Mouse (Mus musculus) embryonic facial prominence, embryonic 11.5 days (tissue): ENCODE data around the gene Pus1. TPM values are rescaled to one million over a fixed set of nuclear protein-coding genes. Genes with fewer than 3 reads are reported as not detected.
A peak's percentile ranks its signal among the peaks of the same experiment; 100 is the strongest.
"Not testable (repeated sequence)": the region's sequence is repeated elsewhere in the genome, so short reads cannot be mapped to it uniquely, and the experiment has no call there.

Experiments used
- ATAC-seq: fragments of 200-750 bp; cut with Nextera tagmentation; replicated peaks from 2 replicates; pipeline ENCODE4 v1.8.0; 2017; ENCODE audit warnings: low read depth; ENCODE audit not compliant: insufficient number of reproducible peaks, low FRiP score, low TSS enrichment
- DNase-seq: peaks from one replicate; pipeline ENCODE4 v3.0.0-alpha.2; 2015; ENCODE audit warnings: low spot score
- H3K27ac ChIP-seq: fragments of 300-500 bp; sonication (generic); replicated peaks from 2 replicates; pipeline ENCODE4 v1.5.1; 2014; ENCODE audit warnings: mild to moderate bottlenecking, low read depth, low read length, control low read depth
- H3K27me3 ChIP-seq: fragments of 300-500 bp; sonication (generic); 2 replicates; pipeline ENCODE4 v1.6.1; 2014; ENCODE audit warnings: mild to moderate bottlenecking, low read length, moderate library complexity, mixed read lengths; ENCODE audit not compliant: control insufficient read depth, insufficient read depth
- H3K36me3 ChIP-seq: fragments of 300-500 bp; sonication (generic); replicated peaks from 2 replicates; pipeline ENCODE4 v1.6.1; 2014; ENCODE audit warnings: low read depth, mild to moderate bottlenecking, low read length, moderate library complexity, mixed read lengths; ENCODE audit not compliant: control insufficient read depth, insufficient read depth
- H3K4me1 ChIP-seq: fragments of 300-500 bp; sonication (generic); 2 replicates; pipeline ENCODE4 v1.6.1; 2014; ENCODE audit warnings: low read length, mixed read lengths; ENCODE audit not compliant: control insufficient read depth, insufficient read depth
- H3K4me2 ChIP-seq: fragments of 300-500 bp; sonication (generic); 2 replicates; pipeline ENCODE4 v1.6.1; 2014; ENCODE audit warnings: low read depth, mild to moderate bottlenecking, control low read depth, low read length, moderate library complexity
- H3K4me3 ChIP-seq: fragments of 300-500 bp; sonication (generic); 2 replicates; pipeline ENCODE4 v1.5.1; 2014; ENCODE audit warnings: low read depth, low read length, control low read depth
- H3K9ac ChIP-seq: fragments of 300-500 bp; sonication (generic); replicated peaks from 2 replicates; pipeline ENCODE4 v1.6.1; 2014; ENCODE audit warnings: mild to moderate bottlenecking, control low read depth, low read length
- H3K9me3 ChIP-seq: fragments of 300-500 bp; sonication (generic); replicated peaks from 2 replicates; pipeline ENCODE4 v1.6.1; 2016; ENCODE audit warnings: mild to moderate bottlenecking, low read length, inconsistent platforms, mixed read lengths; ENCODE audit not compliant: control insufficient read depth
- WGBS: fragments of 180-500 bp; shearing (Covaris S2); extraction: QIAGEN DNeasy Blood & Tissue Kit; methylation state at CpG from one replicate; pipeline ENCODE4 v1.1.7; 2014; 5-methylcytosine and 5-hydroxymethylcytosine counted together
- polyA plus RNA-seq: library from polyadenylated mRNA; unstranded; fragments of >200 nt; fragmentation: Nextera tagmentation; extraction: Ambion mirVana; gene quantifications from 2 replicates; pipeline ENCODE4 v1.2.1, GENCODE M21; 2014

The Pus1 gene
- polyA plus RNA-seq, 1 experiment from 2014 or later, result 18.0 TPM

GRCm38 (mm10) chr5:110778263-110778662, 2.2 kb downstream of the Pus1 start:
- no peaks in the 10 kb centered on the region for H3K4me1 ChIP-seq
- no peak for DNase-seq
- no peak overlapping the region for H3K27ac ChIP-seq
- H3K4me2 ChIP-seq, result no peak overlapping the region
- H3K36me3 ChIP-seq, result no peaks in the 10 kb centered on the region; the same call in 1 of the 2 replicates
- no peaks in the 10 kb centered on the region for H3K9me3 ChIP-seq
- H3K4me3 ChIP-seq, result no peak overlapping the region
- ATAC-seq, result no peak
- WGBS, result 89% methylated on average over 12 of the region's 12 CpGs
- no peak overlapping the region for H3K9ac ChIP-seq
- no peaks in the 10 kb centered on the region for H3K27me3 ChIP-seq

- Histone ChIP-seq H3K4me1 (no peaks in the 10 kb centered on the region), H3K27me3 (no peaks in the 10 kb centered on the region), H3K9me3 (no peaks in the 10 kb centered on the region), H3K27ac (no peak overlapping the region), H3K4me2 (no peak overlapping the region), H3K9ac (no peak overlapping the region), H3K36me3 (no peaks in the 10 kb centered on the region; the same call in 1 of the 2 replicates), H3K4me3 (no peak overlapping the region)
- whole genome bisulfite sequencing, result 91% methylated on average over 2 of the region's 2 CpGs
- ATAC-seq (no peak), DNase-seq (no peak)
Observed at GRCm38 (mm10) chr5:110776141-110776540, 4.3 kb downstream of the Pus1 start.

GRCm38 (mm10) chr5:110774511-110774910, 5.9 kb downstream of the Pus1 start:
- Histone ChIP-seq H3K4me3 (no peak overlapping the region), H3K4me1 (no peaks in the 10 kb centered on the region), H3K9me3 (no peaks in the 10 kb centered on the region), H3K4me2 (no peak overlapping the region), H3K9ac (no peak overlapping the region), H3K27ac (no peak overlapping the region), H3K27me3 (no peaks in the 10 kb centered on the region), H3K36me3 (no peaks in the 10 kb centered on the region; the same call in 1 of the 2 replicates)
- no peak for ATAC-seq
- DNase-seq, result no peak
- WGBS, result 93% methylated on average over 11 of the region's 11 CpGs

GRCm38 (mm10) chr5:110772945-110773344, 7.5 kb downstream of the Pus1 start:
- H3K4me2 ChIP-seq, result not testable (repeated sequence)

GRCm38 (mm10) chr5:110770448-110771158, 9.9 kb downstream of the Pus1 start, which contains the start of gene Ep400:
TSS of gene Ep400 (minus strand) at chr5:110770717.
- Histone ChIP-seq H3K4me2 (peak within 1 kb of the TSS; percentile 66), H3K27ac (peak within 1 kb of the TSS; percentile 77), H3K27me3 (no peaks in the 10 kb centered on the region), H3K9me3 (no peaks in the 10 kb centered on the region), H3K9ac (peak within 1 kb of the TSS; percentile 75), H3K36me3 (no peaks in the 10 kb centered on the region), H3K4me3 (peak within 1 kb of the TSS; percentile 92), H3K4me1 (no peaks in the 10 kb centered on the region)
- ATAC-seq (peak; percentile 97), DNase-seq (peak; percentile 99)
- under 1% methylated on average over 83 of the region's 83 CpGs for WGBS

More at GRCm38 (mm10) chr5:110772945-110773344, 7.5 kb downstream of the Pus1 start:
- ATAC-seq, H3K9me3 ChIP-seq, H3K36me3 ChIP-seq, H3K27me3 ChIP-seq, H3K4me3 ChIP-seq, DNase-seq, H3K4me1 ChIP-seq, H3K9ac ChIP-seq, H3K27ac ChIP-seq: not testable (repeated sequence)
- WGBS, result 93% methylated on average over 9 of the region's 10 CpGs

- Histone ChIP-seq H3K4me2 (peak overlapping the region; percentile 66), H3K4me1 (no peaks in the 10 kb centered on the region), H3K27me3 (no peaks in the 10 kb centered on the region), H3K4me3 (peak overlapping the region; percentile 92), H3K9ac (peak overlapping the region; percentile 75), H3K27ac (peak overlapping the region; percentile 77), H3K36me3 (no peaks in the 10 kb centered on the region), H3K9me3 (no peaks in the 10 kb centered on the region)
- ATAC-seq (peak; percentile 66; the same call in 1 of the 2 replicates), DNase-seq (peak; percentile 63)
- under 1% methylated on average over 40 of the region's 58 CpGs for WGBS
Observed at GRCm38 (mm10) chr5:110770031-110770445, 10.4 kb downstream of the Pus1 start.

GRCm38 (mm10) chr5:110769272-110769671, 11.2 kb downstream of the Pus1 start:
- H3K27ac ChIP-seq, result no peak overlapping the region
- peak overlapping the region; percentile 92 for H3K4me3 ChIP-seq
- peak overlapping the region; percentile 75 for H3K9ac ChIP-seq
- H3K36me3 ChIP-seq, result no peaks in the 10 kb centered on the region
- H3K4me2 ChIP-seq, result peak overlapping the region; percentile 66
- H3K27me3 ChIP-seq, result no peaks in the 10 kb centered on the region
- ATAC-seq (no peak), DNase-seq (no peak)
- H3K9me3 ChIP-seq, result no peaks in the 10 kb centered on the region
- no peaks in the 10 kb centered on the region for H3K4me1 ChIP-seq
- WGBS, result 62% methylated on average over 4 of the region's 4 CpGs

- Histone ChIP-seq H3K27ac (no peak overlapping the region), H3K9ac (no peak overlapping the region), H3K36me3 (no peaks in the 10 kb centered on the region), H3K4me2 (no peak overlapping the region), H3K4me3 (no peak overlapping the region), H3K4me1 (no peaks in the 10 kb centered on the region), H3K27me3 (no peaks in the 10 kb centered on the region), H3K9me3 (no peaks in the 10 kb centered on the region)
- ATAC-seq (no peak), DNase-seq (no peak)
- 94% methylated on average over 8 of the region's 8 CpGs for WGBS
Observed at GRCm38 (mm10) chr5:110763890-110764289, 16.6 kb downstream of the Pus1 start.
